Mouse (Mus musculus): ENCODE measurements around the gene Rxfp2. TPM values are rescaled to one million over a fixed set of nuclear protein-coding genes. Genes with fewer than 3 reads are reported as not detected.

The Rxfp2 gene
- polyA plus RNA-seq, 1 experiment from 2014 or later, result 0.51 TPM

- H3K4me1 ChIP-seq (ENCODE audit: control insufficient read depth, insufficient read depth, low read length), result no peaks in the 10 kb centered on the region
- H3K36me3 ChIP-seq (ENCODE audit: control insufficient read depth, insufficient read depth, low read length), result no peaks in the 10 kb centered on the region
- DNase-seq (ENCODE audit: low spot score), result peak; percentile 40
- no peak overlapping the region for H3K9ac ChIP-seq (ENCODE audit: low read depth, low read length)
- H3K27ac ChIP-seq (replicated peaks; ENCODE audit: low read depth, low read length), result no peak overlapping the region
- ATAC-seq (ENCODE audit: low read depth), result no peak
- WGBS, result 28% methylated on average over 10 of the region's 10 CpGs
- H3K27me3 ChIP-seq (replicated peaks; ENCODE audit: control insufficient read depth, insufficient read depth, low read length), result no peaks in the 10 kb centered on the region
- H3K9me3 ChIP-seq (ENCODE audit: control insufficient read depth, low read length), result no peaks in the 10 kb centered on the region
- no peak overlapping the region for H3K4me3 ChIP-seq (ENCODE audit: low read depth, low read length)
- H3K4me2 ChIP-seq (ENCODE audit: low read depth, low read length), result peak overlapping the region; percentile 29; the same call in 1 of the 2 replicates
Observed at GRCm38 (mm10) chr5:150070086-150070485, 51.6 kb downstream of the Rxfp2 start.

GRCm38 (mm10) chr5:150071738-150072137 is 53.3 kb downstream of the Rxfp2 start:
- no peak overlapping the region for H3K4me3 ChIP-seq (ENCODE audit: low read depth, low read length)
- no peak overlapping the region for H3K9ac ChIP-seq (ENCODE audit: low read depth, low read length)
- peak; percentile 65 for DNase-seq (ENCODE audit: low spot score)
- no peak overlapping the region for H3K27ac ChIP-seq (replicated peaks; ENCODE audit: low read depth, low read length)
- no peaks in the 10 kb centered on the region for H3K9me3 ChIP-seq (ENCODE audit: control insufficient read depth, low read length)
- no peaks in the 10 kb centered on the region for H3K4me1 ChIP-seq (ENCODE audit: control insufficient read depth, insufficient read depth, low read length)
- no peaks in the 10 kb centered on the region for H3K36me3 ChIP-seq (ENCODE audit: control insufficient read depth, insufficient read depth, low read length)
- H3K4me2 ChIP-seq (ENCODE audit: low read depth, low read length), result no peak overlapping the region
- no peaks in the 10 kb centered on the region for H3K27me3 ChIP-seq (replicated peaks; ENCODE audit: control insufficient read depth, insufficient read depth, low read length)
- ATAC-seq (ENCODE audit: low read depth), result peak; percentile 62; the same call in 1 of the 2 replicates

GRCm38 (mm10) chr5:150079866-150080797 is 61.7 kb downstream of the Rxfp2 start:
- Histone ChIP-seq H3K36me3 (ENCODE audit: control insufficient read depth, insufficient read depth, low read length) (no peaks in the 10 kb centered on the region), H3K4me1 (ENCODE audit: control insufficient read depth, insufficient read depth, low read length) (no peaks in the 10 kb centered on the region), H3K9ac (ENCODE audit: low read depth, low read length) (no peak overlapping the region), H3K4me3 (ENCODE audit: low read depth, low read length) (no peak overlapping the region), H3K4me2 (ENCODE audit: low read depth, low read length) (peak overlapping the region; percentile 28; the same call in 1 of the 2 replicates), H3K9me3 (ENCODE audit: control insufficient read depth, low read length) (no peaks in the 10 kb centered on the region), H3K27ac (replicated peaks; ENCODE audit: low read depth, low read length) (no peak overlapping the region), H3K27me3 (replicated peaks; ENCODE audit: control insufficient read depth, insufficient read depth, low read length) (no peaks in the 10 kb centered on the region)
- DNase-seq (ENCODE audit: low spot score) (peak; percentile 77), ATAC-seq (ENCODE audit: low read depth) (peak; percentile 83; the same call in 1 of the 2 replicates)
- 29% methylated on average over 12 of the region's 12 CpGs for WGBS

DNA sequence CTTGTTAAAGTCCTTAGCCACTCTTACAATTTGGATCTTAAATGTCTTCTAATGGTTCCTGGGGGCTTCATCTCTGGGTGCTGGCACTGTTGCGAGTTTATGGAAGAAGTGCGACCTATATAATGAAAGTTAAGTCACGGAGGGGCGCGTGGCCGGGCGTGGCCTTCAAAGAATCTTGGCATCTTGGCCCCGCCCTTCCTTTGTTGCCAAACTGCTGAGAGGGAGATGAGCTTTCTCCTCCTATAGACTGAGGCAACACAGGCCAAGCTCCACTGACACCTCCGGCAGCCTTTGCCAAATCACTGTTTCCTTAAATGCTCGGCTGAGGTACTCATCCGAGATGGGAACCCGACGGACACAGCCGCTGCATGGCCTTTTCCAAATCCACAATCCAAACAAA is 64.2 kb downstream of the Rxfp2 start:
- WGBS, result 84% methylated on average over 14 of the region's 14 CpGs
- H3K4me1 ChIP-seq (ENCODE audit: control insufficient read depth, insufficient read depth, low read length), result no peaks in the 10 kb centered on the region
- no peaks in the 10 kb centered on the region for H3K9me3 ChIP-seq (ENCODE audit: control insufficient read depth, low read length)
- no peak overlapping the region for H3K27ac ChIP-seq (replicated peaks; ENCODE audit: low read depth, low read length)
- DNase-seq (ENCODE audit: low spot score), result no peak
- no peaks in the 10 kb centered on the region for H3K27me3 ChIP-seq (replicated peaks; ENCODE audit: control insufficient read depth, insufficient read depth, low read length)
- H3K36me3 ChIP-seq (ENCODE audit: control insufficient read depth, insufficient read depth, low read length), result no peaks in the 10 kb centered on the region
- no peak overlapping the region for H3K4me2 ChIP-seq (ENCODE audit: low read depth, low read length)
- H3K9ac ChIP-seq (ENCODE audit: low read depth, low read length), result no peak overlapping the region
- no peak overlapping the region for H3K4me3 ChIP-seq (ENCODE audit: low read depth, low read length)
- no peak for ATAC-seq (ENCODE audit: low read depth)

GRCm38 (mm10) chr5:150083190-150083589 is 64.7 kb downstream of the Rxfp2 start:
- H3K4me3 ChIP-seq (ENCODE audit: low read depth, low read length), result no peak overlapping the region
- H3K9ac ChIP-seq (ENCODE audit: low read depth, low read length), result no peak overlapping the region
- H3K4me2 ChIP-seq (ENCODE audit: low read depth, low read length), result no peak overlapping the region
- H3K4me1 ChIP-seq (ENCODE audit: control insufficient read depth, insufficient read depth, low read length), result no peaks in the 10 kb centered on the region
- no peak for DNase-seq (ENCODE audit: low spot score)
- ATAC-seq (ENCODE audit: low read depth), result no peak
- no peaks in the 10 kb centered on the region for H3K27me3 ChIP-seq (replicated peaks; ENCODE audit: control insufficient read depth, insufficient read depth, low read length)
- no peaks in the 10 kb centered on the region for H3K36me3 ChIP-seq (ENCODE audit: control insufficient read depth, insufficient read depth, low read length)
- H3K9me3 ChIP-seq (ENCODE audit: control insufficient read depth, low read length), result no peaks in the 10 kb centered on the region
- H3K27ac ChIP-seq (replicated peaks; ENCODE audit: low read depth, low read length), result no peak overlapping the region
- WGBS, result 57% methylated on average over 5 of the region's 5 CpGs

DNA sequence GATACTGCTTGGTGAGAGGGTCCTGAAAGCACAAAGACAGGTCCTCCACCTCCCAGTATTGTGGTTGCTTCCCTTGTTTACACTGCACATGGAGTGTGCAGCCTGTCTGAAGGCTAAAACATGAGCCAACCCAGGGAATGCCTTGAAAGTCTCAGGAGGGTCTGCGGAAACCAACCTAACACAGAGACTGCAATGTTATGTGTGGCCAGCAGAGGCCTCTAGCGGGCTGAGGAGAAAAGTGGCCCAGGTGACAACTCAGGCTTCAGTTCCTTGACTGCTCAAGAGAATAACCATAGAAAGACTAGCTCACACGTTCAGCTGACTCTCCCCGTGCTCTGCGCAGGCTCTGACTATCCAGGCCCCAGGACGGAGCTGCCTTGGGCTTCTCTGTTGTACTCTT is 79.1 kb downstream of the Rxfp2 start:
- Histone ChIP-seq H3K9ac (ENCODE audit: low read depth, low read length) (no peak overlapping the region), H3K9me3 (ENCODE audit: control insufficient read depth, low read length) (no peaks in the 10 kb centered on the region), H3K36me3 (ENCODE audit: control insufficient read depth, insufficient read depth, low read length) (no peaks in the 10 kb centered on the region), H3K27ac (replicated peaks; ENCODE audit: low read depth, low read length) (no peak overlapping the region), H3K4me3 (ENCODE audit: low read depth, low read length) (no peak overlapping the region), H3K27me3 (replicated peaks; ENCODE audit: control insufficient read depth, insufficient read depth, low read length) (no peaks in the 10 kb centered on the region), H3K4me1 (ENCODE audit: control insufficient read depth, insufficient read depth, low read length) (no peaks in the 10 kb centered on the region), H3K4me2 (ENCODE audit: low read depth, low read length) (peak overlapping the region; percentile 11; the same call in 1 of the 2 replicates)
- ATAC-seq (ENCODE audit: low read depth) (peak; percentile 71), DNase-seq (ENCODE audit: low spot score) (peak; percentile 73)
- 7% methylated on average over 6 of the region's 6 CpGs for WGBS

DNA sequence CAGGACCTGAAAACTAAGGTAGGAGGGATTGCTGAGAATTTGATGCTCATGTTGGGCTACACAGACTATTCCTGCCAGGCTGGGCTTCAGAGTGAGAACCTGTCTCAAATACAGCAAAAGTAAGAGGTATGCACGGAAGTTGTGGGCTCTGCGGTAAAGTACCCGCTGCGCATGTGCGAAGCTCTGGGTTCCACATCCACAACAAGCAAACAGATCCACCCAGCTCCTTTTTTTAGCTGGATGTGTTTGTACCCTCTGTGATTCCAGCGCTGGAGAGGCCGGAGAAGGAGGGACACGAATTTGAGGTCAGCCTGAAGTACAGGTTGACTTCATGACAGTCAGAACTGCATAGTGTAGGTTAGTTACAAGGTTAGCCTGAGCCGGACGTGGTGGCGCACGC is 80.3 kb downstream of the Rxfp2 start:
- DNase-seq (ENCODE audit: low spot score) (no peak), ATAC-seq (ENCODE audit: low read depth) (no peak)
- Histone ChIP-seq H3K4me3 (ENCODE audit: low read depth, low read length) (no peak overlapping the region), H3K9me3 (ENCODE audit: control insufficient read depth, low read length) (no peaks in the 10 kb centered on the region), H3K4me1 (ENCODE audit: control insufficient read depth, insufficient read depth, low read length) (no peaks in the 10 kb centered on the region), H3K9ac (ENCODE audit: low read depth, low read length) (no peak overlapping the region), H3K36me3 (ENCODE audit: control insufficient read depth, insufficient read depth, low read length) (no peaks in the 10 kb centered on the region), H3K27ac (replicated peaks; ENCODE audit: low read depth, low read length) (no peak overlapping the region), H3K4me2 (ENCODE audit: low read depth, low read length) (no peak overlapping the region), H3K27me3 (replicated peaks; ENCODE audit: control insufficient read depth, insufficient read depth, low read length) (no peaks in the 10 kb centered on the region)
- WGBS, result 93% methylated on average over 12 of the region's 12 CpGs

- Histone ChIP-seq H3K9me3 (ENCODE audit: control insufficient read depth, low read length) (no peaks in the 10 kb centered on the region), H3K4me2 (ENCODE audit: low read depth, low read length) (no peak overlapping the region), H3K9ac (ENCODE audit: low read depth, low read length) (no peak overlapping the region), H3K27ac (replicated peaks; ENCODE audit: low read depth, low read length) (no peak overlapping the region), H3K4me3 (ENCODE audit: low read depth, low read length) (no peak overlapping the region), H3K4me1 (ENCODE audit: control insufficient read depth, insufficient read depth, low read length) (no peaks in the 10 kb centered on the region), H3K36me3 (ENCODE audit: control insufficient read depth, insufficient read depth, low read length) (no peaks in the 10 kb centered on the region), H3K27me3 (replicated peaks; ENCODE audit: control insufficient read depth, insufficient read depth, low read length) (no peaks in the 10 kb centered on the region)
- WGBS, result 85% methylated on average over 11 of the region's 11 CpGs
- no peak for ATAC-seq (ENCODE audit: low read depth)
- no peak for DNase-seq (ENCODE audit: low spot score)
Observed at GRCm38 (mm10) chr5:150101789-150102188, 83.3 kb downstream of the Rxfp2 start.

DNA sequence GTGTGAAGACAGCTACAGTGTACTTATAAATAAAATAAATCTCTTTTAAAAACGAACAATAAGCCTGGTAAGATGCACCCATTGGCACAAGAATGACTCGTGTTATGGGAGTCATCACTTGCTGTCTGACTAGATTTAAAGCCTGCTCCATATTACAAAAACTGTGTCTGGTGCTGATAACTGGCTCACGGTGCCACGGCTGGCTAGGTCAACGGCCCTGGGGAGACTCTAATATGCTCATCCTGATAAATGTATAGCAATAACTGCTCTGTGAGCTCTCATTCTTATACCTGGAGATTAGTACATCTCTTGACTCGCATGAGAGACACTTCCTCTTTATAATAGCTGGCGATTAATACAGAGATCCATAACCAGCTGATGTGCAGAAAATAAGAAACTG is 87.9 kb downstream of the Rxfp2 start:
- no peak overlapping the region for H3K9ac ChIP-seq (ENCODE audit: low read depth, low read length)
- H3K36me3 ChIP-seq (ENCODE audit: control insufficient read depth, insufficient read depth, low read length), result no peaks in the 10 kb centered on the region
- H3K27ac ChIP-seq (replicated peaks; ENCODE audit: low read depth, low read length), result no peak overlapping the region
- no peak overlapping the region for H3K4me3 ChIP-seq (ENCODE audit: low read depth, low read length)
- no peaks in the 10 kb centered on the region for H3K27me3 ChIP-seq (replicated peaks; ENCODE audit: control insufficient read depth, insufficient read depth, low read length)
- no peak for DNase-seq (ENCODE audit: low spot score)
- 0 out of 2 replicates have a peak, but pooled peaks cover 3% of the 10 kb centered on the region for H3K9me3 ChIP-seq (ENCODE audit: control insufficient read depth, low read length)
- no peak for ATAC-seq (ENCODE audit: low read depth)
- no peaks in the 10 kb centered on the region for H3K4me1 ChIP-seq (ENCODE audit: control insufficient read depth, insufficient read depth, low read length)
- WGBS, result 86% methylated on average over 7 of the region's 7 CpGs
- no peak overlapping the region for H3K4me2 ChIP-seq (ENCODE audit: low read depth, low read length)

Data from embryonic facial prominence, embryonic 14.5 days (tissue).